Mouse (Mus musculus) cerebellum, adult 2 months (tissue): ENCODE measurements around the gene Grin2c. TPM values are rescaled to one million over a fixed set of nuclear protein-coding genes. Genes with fewer than 3 reads are reported as not detected.

Source experiments
- DNase-seq, 2 experiments: peaks; one replicate each; pipeline ENCODE4 v3.0.0; 2021
- H3K27ac ChIP-seq: fragments of 200-500 bp; 2 replicates; pipeline ENCODE4 v1.5.1; 2012; ENCODE audit warnings: low read length, control low read depth, inconsistent platforms; ENCODE audit not compliant: insufficient read depth
- H3K27me3 ChIP-seq: fragments of 200-500 bp; 2 replicates; pipeline ENCODE4 v1.6.1; 2012; ENCODE audit warnings: inconsistent platforms, mild to moderate bottlenecking, low read length, moderate library complexity; ENCODE audit not compliant: control insufficient read depth, insufficient read depth
- H3K4me1 ChIP-seq: fragments of 200-500 bp; 2 replicates; pipeline ENCODE4 v1.6.1; 2011; ENCODE audit warnings: low read length; ENCODE audit not compliant: control insufficient read depth, insufficient read depth
- H3K4me3 ChIP-seq: fragments of 200-500 bp; replicated peaks from 2 replicates; pipeline ENCODE3; 2011; ENCODE audit warnings: mild to moderate bottlenecking, low read depth, low read length, control low read depth; ENCODE audit not compliant: insufficient read depth
- CTCF ChIP-seq: fragments of 200-500 bp; IDR thresholded peaks from 2 replicates; pipeline ENCODE4 v1.5.1; 2011; ENCODE audit warnings: low read depth, mild to moderate bottlenecking, control low read depth, low read length, moderate library complexity, borderline replicate concordance; ENCODE audit not compliant: insufficient read depth
- POLR2A ChIP-seq: fragments of 200-500 bp; IDR thresholded peaks from 2 replicates; pipeline ENCODE4 v1.6.1; 2011; ENCODE audit warnings: low read length, control low read depth, borderline replicate concordance; ENCODE audit not compliant: insufficient read depth
- WGBS: fragments of 180-500 bp; shearing (Covaris S2); methylation state at CpG from one replicate; pipeline ENCODE4 v1.1.7; 2018; 5-methylcytosine and 5-hydroxymethylcytosine counted together
- polyA plus RNA-seq: library from polyadenylated mRNA; depleted of rRNA; stranded (reverse); fragments of >200 nt; gene quantifications from 2 replicates; pipeline ENCODE4 v1.2.3, GENCODE M21; 2012

Gene Grin2c
- polyA plus RNA-seq, 1 experiment: 249 TPM

GRCm38 (mm10) chr11:115297214-115297826, 30.3 kb upstream of the Grin2c start, which contains the start of gene Fads6:
Gene Fads6 (minus strand): TSS chr11:115297663.
- peak; percentile 90 to 91 for DNase-seq
- peak within 1 kb of the TSS; percentile 43 for H3K4me3 ChIP-seq
- peaks cover 15% of the 10 kb centered on the region for H3K4me1 ChIP-seq
- WGBS: 1% methylated on average over 44 of the region's 44 CpGs
- H3K27me3 ChIP-seq: no peaks in the 10 kb centered on the region
- peak within 1 kb of the TSS; percentile 37 for H3K27ac ChIP-seq
- TF ChIP-seq CTCF: peak; percentile 43; the same call in 1 of the 2 replicates
- TF ChIP-seq POLR2A: peak; percentile 77

DNA sequence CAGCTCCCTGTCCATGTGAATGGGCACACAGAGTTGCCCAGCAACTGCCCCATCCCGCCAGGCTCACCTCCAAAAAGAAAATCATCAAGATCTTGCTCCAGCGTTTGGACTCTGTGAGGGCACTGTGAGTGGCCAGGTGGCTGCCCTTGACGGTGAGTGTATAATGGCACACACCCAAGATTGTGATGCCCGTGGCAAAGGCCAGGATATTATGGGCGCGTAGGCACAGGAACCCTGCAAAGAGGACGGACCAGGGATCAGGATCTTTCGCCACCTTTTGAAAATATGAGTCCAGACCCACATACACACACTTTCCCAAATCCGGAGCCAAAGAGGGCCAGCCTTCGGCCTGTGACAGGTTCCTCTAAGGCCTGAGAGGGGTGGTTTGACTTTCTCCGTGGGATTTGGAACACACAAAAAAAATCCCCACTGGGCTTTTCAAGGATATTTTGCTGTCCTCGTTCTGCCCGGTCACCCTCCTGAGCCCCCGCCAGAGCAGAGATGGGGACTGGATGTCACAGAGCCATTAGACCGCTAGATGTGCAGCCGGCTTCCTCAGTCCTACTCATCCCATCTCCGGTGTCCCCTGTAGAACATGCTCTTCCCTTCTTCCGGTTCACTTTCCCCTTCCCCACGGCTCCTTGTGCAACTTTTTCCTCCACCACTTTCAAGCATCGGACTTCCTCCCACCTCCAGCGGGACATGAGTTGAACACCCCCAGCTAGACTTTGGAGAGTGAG, 29.6 kb upstream of the Grin2c start:
- H3K4me3 ChIP-seq: peak overlapping the region; percentile 43
- WGBS: 5% methylated on average over 21 of the region's 21 CpGs
- DNase-seq: peak; percentile 80 to 85
- peak overlapping the region; percentile 37 for H3K27ac ChIP-seq
- no peak for TF ChIP-seq POLR2A
- peaks cover 15% of the 10 kb centered on the region for H3K4me1 ChIP-seq
- no peaks in the 10 kb centered on the region for H3K27me3 ChIP-seq

DNA sequence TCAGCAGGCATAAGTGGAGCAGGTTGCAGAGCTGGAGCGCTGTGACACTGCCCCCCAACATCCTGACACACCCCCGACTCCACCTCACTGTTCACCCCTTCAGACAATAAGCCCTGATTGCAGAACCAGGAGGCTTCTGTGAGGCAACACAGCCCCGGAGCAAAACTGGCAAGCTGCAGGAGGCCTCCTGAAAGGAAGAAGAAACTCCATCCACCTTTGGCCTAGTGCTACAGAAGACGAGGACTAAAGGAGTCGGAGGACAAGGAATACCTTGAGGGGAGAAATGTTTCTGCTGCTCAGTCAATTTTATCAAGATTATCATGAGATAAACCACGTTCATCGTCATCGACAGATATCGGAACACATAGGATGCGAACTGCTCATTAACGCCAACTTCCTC, 28.9 kb upstream of the Grin2c start:
- Histone ChIP-seq H3K4me3 (peak overlapping the region; percentile 43), H3K27me3 (no peaks in the 10 kb centered on the region), H3K4me1 (peaks cover 15% of the 10 kb centered on the region), H3K27ac (peak overlapping the region; percentile 37)
- WGBS: 50% methylated on average over 11 of the region's 11 CpGs
- TF ChIP-seq CTCF (no peak), POLR2A (no peak)
- peak in 1 of 2 experiments; percentile 43 for DNase-seq

DNA sequence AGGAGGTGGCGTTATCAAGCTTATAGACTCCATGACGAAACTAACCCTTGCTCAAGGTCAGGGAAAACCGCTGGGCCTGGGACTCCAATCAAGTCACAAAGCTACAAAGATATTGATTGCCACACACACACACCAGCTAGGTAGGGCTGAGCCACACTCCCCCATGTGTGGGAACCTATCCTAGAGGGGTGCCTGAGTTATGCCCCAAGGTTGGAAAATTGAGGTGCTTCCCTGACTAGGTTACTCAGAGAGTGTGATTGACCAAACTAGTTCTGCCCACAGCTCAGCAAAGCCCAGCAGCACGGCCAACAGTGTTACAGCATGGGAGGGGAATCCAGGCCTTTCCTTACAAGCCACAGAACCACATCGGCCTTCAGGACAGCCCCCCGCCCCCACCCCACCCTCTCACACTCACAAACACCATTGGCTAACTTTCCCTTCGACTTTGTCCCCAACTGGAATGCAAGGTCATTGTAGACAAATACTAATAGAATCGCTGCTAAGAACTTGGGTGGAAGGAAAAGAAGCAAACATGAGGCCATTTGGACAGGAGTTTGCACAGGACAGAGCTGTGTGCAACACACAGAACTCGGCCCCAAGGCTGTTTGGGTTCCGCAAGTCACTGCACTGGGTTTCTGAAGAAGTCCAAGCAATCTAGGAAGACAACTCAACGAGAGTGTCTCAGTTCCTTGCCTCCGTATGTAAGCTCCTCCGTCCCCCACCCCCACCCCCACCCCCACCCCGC, 25.8 kb upstream of the Grin2c start:
- no peak overlapping the region for H3K4me3 ChIP-seq
- no peak overlapping the region for H3K27ac ChIP-seq
- peaks cover 24% of the 10 kb centered on the region for H3K4me1 ChIP-seq
- DNase-seq: no peak
- H3K27me3 ChIP-seq: no peaks in the 10 kb centered on the region
- TF ChIP-seq POLR2A (no peak), CTCF (no peak)
- 67% methylated on average over 14 of the region's 14 CpGs for WGBS

GRCm38 (mm10) chr11:115291503-115291902, 24.5 kb upstream of the Grin2c start:
- WGBS: 83% methylated on average over 10 of the region's 10 CpGs
- no peak overlapping the region for H3K4me3 ChIP-seq
- H3K4me1 ChIP-seq: peaks cover 24% of the 10 kb centered on the region
- no peaks in the 10 kb centered on the region for H3K27me3 ChIP-seq
- TF ChIP-seq POLR2A: no peak
- TF ChIP-seq CTCF: no peak
- no peak overlapping the region for H3K27ac ChIP-seq
- DNase-seq: no peak

- DNase-seq: peak in 1 of 2 experiments; percentile 16
- TF ChIP-seq CTCF (no peak), POLR2A (no peak)
- Histone ChIP-seq H3K4me3 (no peak overlapping the region), H3K27me3 (no peaks in the 10 kb centered on the region), H3K4me1 (peaks cover 25% of the 10 kb centered on the region; the same call in 1 of the 2 replicates), H3K27ac (no peak overlapping the region)
- WGBS: 27% methylated on average over 6 of the region's 6 CpGs
Observed at GRCm38 (mm10) chr11:115290919-115291318, 23.9 kb upstream of the Grin2c start.

DNA sequence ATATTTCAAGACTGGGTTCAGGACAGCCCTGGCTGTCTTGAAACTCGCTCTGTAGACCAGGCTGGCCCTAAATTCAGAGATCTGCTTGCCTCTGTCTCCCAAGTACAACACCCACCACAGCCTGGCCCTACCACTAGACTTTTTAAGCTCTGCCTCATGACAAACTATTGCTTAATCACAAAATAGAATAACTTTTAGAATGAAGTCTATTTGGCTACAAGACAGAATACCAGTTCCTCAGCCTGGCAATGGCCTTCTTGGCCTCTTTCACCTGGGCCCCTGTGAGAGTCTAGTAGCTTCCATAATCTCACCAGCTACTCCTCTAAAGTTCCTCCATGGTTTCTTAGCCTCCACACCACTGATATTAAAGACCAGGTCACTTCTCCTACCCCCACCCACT, 23.3 kb upstream of the Grin2c start:
- 69% methylated on average over 1 of the region's 1 CpGs for WGBS
- TF ChIP-seq POLR2A (no peak), CTCF (no peak)
- no peak for DNase-seq
- Histone ChIP-seq H3K27me3 (no peaks in the 10 kb centered on the region), H3K4me3 (no peak overlapping the region), H3K27ac (no peak overlapping the region), H3K4me1 (peaks cover 22% of the 10 kb centered on the region; the same call in 1 of the 2 replicates)
